Mouse (Mus musculus): ENCODE measurements around the gene Usp15.

DNA sequence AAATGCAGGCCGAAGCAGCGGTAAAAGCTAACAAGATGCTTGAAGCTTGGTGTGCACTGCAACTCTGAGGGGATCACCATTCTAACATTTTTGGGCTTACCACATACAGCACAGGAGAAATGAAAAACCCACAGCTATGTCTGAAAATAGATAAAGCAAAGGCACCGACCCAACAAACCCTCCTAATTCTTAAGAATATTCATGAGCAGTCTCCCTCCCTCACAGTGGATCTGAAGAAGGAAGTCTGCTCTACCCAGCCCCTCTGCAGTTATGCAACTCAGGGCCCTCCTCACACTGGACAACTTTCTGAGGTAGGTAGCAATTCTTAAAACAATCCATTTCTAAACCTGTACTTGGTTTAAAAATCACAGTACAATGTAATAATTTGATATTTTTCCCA lies 14.4 kb downstream of the Usp15 start:
- TF ChIP-seq CTCF (conservative IDR thresholded peaks at IDR 0.05 in 1 of 2, IDR thresholded peaks at IDR 0.05 in 1 of 2; ENCODE audit: low read depth in 2 of 2, low read length in 2 of 2) (no peak), CHD2 (IDR thresholded peaks at IDR 0.05; ENCODE audit: low read length) (no peak), ZNF384 (IDR thresholded peaks at IDR 0.05; ENCODE audit: low read depth, low read length) (no peak), EP300 (IDR thresholded peaks at IDR 0.05; ENCODE audit: low read length) (no peak), POLR2A (IDR thresholded peaks at IDR 0.05; ENCODE audit: low read depth, low read length) (no peak), ZMIZ1 (IDR thresholded peaks at IDR 0.05; ENCODE audit: low read depth, low read length) (no peak), MAZ (IDR thresholded peaks at IDR 0.05; ENCODE audit: low read depth, low read length) (no peak), NRF1 (IDR thresholded peaks at IDR 0.05; ENCODE audit: low read depth, low read length) (no peak), HCFC1 (IDR thresholded peaks at IDR 0.05; ENCODE audit: low read depth, low read length) (no peak), MAFK (IDR thresholded peaks at IDR 0.05; ENCODE audit: insufficient replicate concordance, low read length) (no peak), PAX5 (IDR thresholded peaks at IDR 0.05; ENCODE audit: low read length) (no peak), TCF12 (IDR thresholded peaks at IDR 0.05; ENCODE audit: low read depth, low read length) (no peak)

All from CH12.LX (cell line).